ENCODE assay signal across 16 mouse cellular contexts in genomic region chr11:93661657-93662056, GRCm38 (mm10).
"Had no signal": no experiment of that assay in that cellular context is flagged by ENCODE, and none has a peak within 500 bp of the region (broad histone marks: within the 10 kb centered on the region; RNA-seq: fewer than 3 reads in every experiment).

No protein-coding gene starts in this region.

- H3K4me2 ChIP-seq: lung, embryonic 15.5 days; midbrain, embryonic 11.5 days; midbrain, embryonic 13.5 days; midbrain, embryonic 15.5 days; neural tube, embryonic 12.5 days had no signal

- ATAC-seq: liver, postnatal 0 days; lung, postnatal 0 days; midbrain, embryonic 13.5 days; midbrain, embryonic 15.5 days had no signal

- H3K9ac ChIP-seq: liver, postnatal 0 days; lung, embryonic 15.5 days; midbrain, embryonic 13.5 days; midbrain, embryonic 15.5 days; neural tube, embryonic 12.5 days had no signal

- H3K27ac ChIP-seq: lung, embryonic 15.5 days; macrophage; midbrain, embryonic 13.5 days; midbrain, embryonic 15.5 days; neural tube, embryonic 12.5 days had no signal

- H3K9me3 ChIP-seq: lung, embryonic 15.5 days; megakaryocyte, embryonic 14.5 days; midbrain, embryonic 13.5 days; midbrain, embryonic 15.5 days; neural tube, embryonic 12.5 days had no signal

- DNase-seq: liver, postnatal 0 days; lung, adult 2 months; lung, postnatal 14 days; lung, postnatal 36 days; right cerebral cortex, postnatal 14 days; thymus, adult 2 months; thymus, postnatal 25 days; thymus, postnatal 4 days had no signal

- H3K4me3 ChIP-seq: lung, embryonic 15.5 days; megakaryocyte, embryonic 14.5 days; midbrain, embryonic 13.5 days; midbrain, embryonic 15.5 days; neural tube, embryonic 12.5 days had no signal

- H3K4me1 ChIP-seq: lung, embryonic 15.5 days; megakaryocyte, embryonic 14.5 days; midbrain, embryonic 13.5 days; midbrain, embryonic 15.5 days; neural tube, embryonic 12.5 days had no signal

- H3K27me3 ChIP-seq: lung, embryonic 15.5 days; megakaryocyte, embryonic 14.5 days; midbrain, embryonic 13.5 days; midbrain, embryonic 15.5 days; neural tube, embryonic 12.5 days had no signal

- H3K36me3 ChIP-seq: lung, embryonic 15.5 days; midbrain, embryonic 13.5 days; midbrain, embryonic 15.5 days; neural tube, embryonic 12.5 days had no signal
